Mouse (Mus musculus): Measurements from ENCODE around the gene Nrxn3.

The Nrxn3 gene

DNA sequence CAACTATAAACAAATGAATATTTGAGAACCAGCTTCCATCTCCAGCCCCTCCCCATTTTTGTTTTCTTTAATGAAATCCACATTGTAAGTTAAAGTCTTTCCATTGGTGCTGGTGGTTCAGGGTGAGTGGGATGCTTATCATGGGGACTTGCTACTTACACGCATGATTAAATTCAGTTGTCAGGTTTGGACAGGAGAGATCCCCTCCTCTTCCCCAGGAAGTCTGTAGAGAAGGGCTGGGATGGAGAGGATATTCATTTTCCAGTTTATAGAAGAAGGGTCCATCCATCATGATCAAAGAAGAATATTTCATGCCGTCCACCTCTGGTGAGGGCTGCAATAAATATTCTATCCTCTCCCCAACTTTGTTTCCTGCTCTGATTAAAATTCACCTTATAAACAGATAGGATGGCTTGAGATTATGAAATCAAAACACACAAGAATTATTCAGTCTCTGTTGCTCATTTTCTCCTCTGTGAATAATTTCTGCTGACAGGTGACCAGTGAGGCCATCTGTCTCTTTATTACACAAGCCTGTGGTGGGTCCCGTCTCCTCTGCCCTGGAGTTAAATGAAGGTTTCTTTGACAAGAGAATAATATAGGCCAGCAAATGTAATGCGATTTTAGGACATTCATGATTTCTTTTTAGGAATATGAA is 830.7 kb downstream of the Nrxn3 start:
- no peak for DNase-seq

DNA sequence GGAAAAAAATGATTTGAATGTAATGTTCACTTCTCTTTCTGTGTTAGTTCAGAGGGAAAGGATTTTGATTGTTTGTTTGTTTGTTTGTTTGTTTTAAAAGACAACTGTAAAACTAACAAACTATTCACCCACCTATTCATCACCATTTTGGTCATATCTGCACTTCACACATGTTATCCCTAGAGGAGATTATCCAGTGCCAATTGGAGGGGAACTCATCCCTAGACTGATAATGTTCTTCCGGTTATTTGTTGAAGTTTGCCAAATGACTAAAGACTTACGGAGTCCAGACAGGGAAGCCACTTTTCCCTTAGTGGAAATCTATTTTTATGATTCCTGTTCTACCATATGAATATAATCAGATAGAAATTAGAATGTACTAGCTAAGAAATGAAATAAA is 831.5 kb downstream of the Nrxn3 start:
- no peak for DNase-seq

DNA sequence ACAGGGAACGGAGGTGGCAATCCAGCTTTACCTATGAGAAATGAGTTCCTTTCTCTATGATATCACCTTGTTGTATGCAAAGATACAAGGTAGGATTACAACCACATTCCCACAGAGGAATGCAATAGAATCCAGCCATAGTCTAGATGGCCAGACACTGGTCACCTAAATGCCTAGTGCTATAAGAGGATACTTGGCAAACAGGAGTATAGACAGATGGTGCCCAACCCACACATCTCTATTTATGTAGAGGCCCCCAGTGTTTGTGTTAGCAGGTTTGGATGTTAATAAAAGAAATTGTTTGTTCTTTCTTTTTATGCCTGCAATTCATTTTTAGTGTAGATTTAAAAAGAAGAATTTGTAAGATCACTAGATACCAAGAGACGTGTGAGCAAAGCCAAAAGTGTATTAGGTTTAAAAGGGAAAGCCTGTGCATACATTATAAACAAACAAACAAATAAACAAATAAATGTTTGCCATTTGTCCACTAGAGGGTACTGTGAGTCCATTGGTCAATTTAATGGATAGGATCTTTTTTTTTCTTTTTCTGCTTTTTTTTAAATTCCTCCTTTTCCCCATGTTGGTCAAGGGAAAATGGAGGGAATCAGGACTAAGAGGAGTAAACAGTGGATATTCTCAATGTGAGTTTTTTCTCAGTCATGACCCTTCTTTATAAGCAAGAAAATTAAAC is 832.2 kb downstream of the Nrxn3 start:
- no peak for DNase-seq

DNA sequence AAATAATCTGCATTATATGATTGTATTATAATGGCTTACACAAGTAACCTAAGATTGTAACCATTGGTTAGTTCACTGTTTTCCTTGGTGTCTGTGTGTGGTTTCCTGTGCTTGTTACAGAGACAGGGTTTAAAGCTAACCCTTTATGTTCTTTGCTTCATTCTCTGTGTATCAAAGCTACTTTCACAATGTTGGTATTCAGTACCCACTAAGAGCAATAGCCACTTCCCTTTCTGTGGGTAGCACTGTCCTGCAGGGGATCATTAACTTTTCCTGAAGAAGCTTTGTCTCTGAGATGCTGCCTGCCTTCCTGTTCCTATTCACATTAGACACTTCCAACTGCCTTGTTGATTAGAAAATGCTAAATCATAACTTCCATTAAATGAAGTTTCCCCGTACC is 836.2 kb downstream of the Nrxn3 start:
- no peak for DNase-seq

DNA sequence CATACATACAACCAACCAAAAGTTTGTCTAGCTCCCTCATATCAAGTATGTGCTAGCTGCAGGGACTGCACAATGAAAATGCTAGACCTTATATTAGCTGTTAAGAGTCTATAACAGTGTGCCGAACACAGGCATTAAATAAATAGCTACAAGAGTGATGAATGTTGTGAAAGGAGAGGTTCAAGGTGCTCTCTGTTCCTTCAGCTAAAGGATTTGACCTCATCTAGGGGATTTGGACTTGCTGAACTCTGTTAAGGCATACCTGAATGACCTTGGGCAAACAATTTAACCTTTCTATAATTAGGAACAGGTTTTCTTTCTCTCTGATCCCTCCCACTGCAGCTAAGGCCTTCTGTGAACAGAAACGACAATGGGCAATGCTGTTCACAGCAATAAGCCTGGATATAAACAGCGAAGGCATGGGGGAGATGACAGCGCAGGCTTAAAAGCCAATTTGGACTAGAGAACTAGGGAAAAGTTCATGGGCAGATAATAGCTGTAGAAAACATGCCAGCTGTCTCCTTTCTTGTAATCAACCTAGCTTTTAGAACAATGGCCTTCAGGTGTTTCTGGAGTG is 839.4 kb downstream of the Nrxn3 start:
- DNase-seq, result no peak

DNA sequence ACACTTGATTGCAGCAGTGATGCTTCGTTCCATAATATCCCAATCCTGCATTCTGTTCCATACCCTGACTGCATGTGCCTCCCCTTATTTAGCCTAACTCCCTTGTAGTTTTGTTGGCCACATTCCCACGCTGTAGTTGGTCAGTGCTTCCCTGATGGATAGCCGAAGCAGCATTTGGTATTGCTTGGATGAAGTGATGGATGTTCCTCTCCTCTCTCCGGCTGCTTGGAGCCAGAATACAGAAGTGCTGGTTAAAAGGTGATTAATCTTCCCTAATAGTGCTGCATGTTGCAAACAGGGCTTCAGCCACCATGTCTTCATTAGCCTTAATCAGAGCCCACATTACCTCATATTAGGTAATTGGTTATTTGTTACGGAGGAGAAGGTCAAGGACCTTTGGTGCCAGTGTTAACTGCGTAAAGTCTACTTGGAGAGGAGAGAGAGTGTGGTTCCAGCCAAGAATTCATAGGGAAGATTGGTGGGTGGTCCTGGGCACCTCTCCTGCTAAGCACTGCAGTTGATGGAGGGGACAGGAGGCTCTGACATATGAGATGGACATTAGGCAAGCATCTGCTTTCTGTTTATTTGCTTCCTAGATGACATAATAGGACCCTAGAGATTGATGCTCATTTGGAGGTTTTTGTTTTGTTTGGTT is 846.2 kb downstream of the Nrxn3 start:
- no peak for DNase-seq

DNA sequence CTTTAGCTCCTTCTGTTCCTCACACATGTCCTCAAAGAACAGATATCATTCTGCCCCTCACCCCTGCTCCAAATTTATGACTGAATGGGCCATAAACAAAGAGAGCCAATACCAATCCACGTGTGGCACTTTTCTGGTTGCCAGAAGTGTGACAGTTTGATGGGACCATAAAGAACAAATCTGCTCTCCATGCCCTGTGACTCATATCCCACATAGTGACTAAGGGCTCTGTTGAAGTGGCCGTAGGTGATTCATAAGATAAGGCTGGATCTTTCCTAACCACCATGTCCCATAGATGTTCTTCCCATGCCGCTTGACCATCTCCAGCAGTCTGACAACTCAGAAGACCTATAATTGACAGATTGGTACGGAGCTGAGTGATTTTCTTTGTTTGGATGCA is 869.8 kb downstream of the Nrxn3 start:
- DNase-seq, result no peak

DNA sequence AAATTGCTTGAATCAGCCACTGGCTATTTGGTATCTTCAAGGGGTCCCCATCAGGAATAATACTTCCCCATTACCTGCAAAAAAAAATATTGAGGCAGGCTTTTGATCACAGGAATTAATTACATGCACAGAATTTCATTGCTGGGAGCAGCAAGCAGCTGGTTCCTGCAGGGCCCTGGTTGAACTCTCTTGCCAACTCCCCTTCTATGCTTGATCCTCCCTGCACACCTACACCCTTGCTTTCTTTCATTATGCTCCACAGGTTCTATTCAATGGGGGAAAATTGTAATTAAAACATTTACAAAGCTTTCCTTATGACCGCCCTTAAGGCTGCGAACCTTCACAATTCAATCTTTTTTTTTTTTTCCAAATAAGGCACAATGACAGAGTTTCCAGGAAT is 891.0 kb downstream of the Nrxn3 start:
- DNase-seq, result no peak

DNA sequence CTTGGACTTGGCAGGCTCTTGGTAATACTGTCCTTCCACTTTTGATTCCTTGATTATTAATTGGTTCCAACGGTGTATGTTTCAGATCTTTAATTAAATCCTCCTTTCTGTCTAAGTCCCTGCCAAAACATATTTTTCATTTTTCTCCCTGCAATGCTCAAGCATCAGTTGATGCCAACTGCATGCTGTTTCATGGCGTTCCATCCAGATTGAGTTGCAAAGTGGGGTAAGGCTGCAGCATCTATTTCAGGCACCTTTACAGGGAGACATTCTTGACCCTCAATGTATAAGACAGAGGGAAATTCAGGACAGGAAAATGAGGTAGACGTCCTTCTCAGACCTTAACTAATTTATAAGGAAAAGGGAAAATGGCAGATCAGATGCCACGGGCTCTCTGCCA is 903.1 kb downstream of the Nrxn3 start:
- DNase-seq, result no peak

DNA sequence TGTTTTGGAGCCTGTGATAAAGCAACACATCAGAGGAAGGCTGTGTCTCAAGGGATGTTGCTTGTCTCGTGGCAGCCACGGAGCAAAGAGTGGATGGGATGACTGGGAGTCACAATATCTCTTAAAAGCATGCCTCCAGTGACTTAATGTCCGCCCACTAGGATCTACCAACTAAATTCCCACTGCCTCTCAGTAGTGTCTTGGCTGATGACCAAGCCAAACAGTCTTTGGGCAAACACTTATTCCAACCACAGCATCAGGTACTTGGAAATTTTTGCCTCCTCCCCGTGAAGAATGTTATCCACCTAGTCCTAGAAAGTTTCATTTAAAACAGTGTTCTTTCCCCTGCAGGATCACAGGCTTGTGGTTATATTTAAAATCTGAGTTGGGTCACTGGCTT is 917.4 kb downstream of the Nrxn3 start:
- no peak for DNase-seq

DNA sequence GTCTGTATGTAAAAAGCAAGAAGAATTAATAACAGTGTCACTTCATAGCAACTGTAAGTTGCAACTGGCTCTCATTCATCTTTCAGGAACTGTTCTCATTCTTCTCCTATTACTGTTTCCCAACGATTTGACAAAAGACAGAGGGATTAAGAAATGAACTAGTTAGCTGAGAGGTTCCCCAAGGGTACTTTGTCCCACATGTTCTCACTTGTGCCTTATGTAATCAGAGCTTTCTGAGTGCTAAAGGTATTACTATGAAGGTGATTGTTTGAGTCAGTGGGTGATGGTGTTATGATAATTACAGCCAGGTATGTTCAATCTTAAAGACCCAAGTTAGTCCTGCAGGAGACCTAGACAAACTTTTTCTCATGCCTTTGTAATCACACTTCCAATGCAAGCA is 918.8 kb downstream of the Nrxn3 start:
- no peak for DNase-seq

DNA sequence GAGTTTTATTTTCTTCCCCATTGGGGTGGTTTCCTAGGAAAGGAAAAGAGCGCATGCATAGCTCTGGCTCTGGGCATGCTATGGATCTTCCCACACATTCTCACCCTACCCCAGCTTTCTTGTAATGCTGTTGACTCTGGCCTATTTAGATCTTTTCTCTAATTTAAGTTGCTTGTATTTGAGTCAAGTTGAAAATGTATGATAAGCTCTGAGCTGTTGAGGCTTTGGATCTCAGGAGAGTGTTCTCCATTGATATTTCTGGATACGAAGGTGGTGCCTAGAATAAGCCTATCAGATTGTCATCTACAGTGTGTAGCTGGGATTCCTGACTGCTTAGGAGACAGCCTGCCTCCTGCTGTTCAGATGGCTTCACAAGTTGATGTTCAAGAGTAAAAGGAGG is 930.5 kb downstream of the Nrxn3 start:
- no peak for DNase-seq

DNA sequence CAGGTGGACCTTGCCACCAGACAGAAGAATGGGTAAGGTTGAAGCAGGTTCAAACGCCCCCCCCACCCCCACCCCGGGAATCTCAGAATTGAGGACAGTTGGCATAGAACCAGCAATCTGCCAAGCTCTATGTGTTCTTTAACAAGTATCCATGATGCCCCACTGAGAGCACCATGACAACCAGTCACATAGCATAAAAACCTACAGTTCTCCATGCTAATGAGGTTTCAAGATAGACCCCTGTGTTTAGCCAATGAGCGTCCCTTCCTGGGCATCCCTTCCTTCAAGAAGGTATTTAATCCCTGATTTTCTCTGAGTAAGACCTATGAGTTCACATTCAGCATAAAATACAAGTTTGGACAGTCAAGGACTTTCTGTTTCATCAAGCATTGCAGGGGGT is 938.5 kb downstream of the Nrxn3 start:
- DNase-seq, result no peak

DNA sequence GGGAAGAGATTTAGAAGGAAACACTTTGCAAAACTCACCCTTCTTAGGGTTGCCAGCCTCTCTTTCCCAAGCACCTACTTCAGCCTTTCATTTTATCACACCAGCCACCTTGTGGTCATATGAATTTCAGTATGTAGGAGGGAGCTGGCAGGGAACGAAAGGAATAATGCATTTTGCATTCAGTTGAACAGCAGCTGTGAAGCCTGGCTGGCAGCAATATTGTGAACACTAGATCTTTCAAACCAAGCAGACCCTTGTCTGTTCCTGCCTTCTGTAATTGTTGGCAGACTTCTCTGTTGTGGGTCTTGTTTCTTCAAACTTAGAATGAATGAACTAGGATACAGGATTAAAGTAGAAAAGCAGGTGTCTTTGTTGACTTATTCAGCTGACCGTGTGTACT is 946.2 kb downstream of the Nrxn3 start:
- DNase-seq, result no peak

DNA sequence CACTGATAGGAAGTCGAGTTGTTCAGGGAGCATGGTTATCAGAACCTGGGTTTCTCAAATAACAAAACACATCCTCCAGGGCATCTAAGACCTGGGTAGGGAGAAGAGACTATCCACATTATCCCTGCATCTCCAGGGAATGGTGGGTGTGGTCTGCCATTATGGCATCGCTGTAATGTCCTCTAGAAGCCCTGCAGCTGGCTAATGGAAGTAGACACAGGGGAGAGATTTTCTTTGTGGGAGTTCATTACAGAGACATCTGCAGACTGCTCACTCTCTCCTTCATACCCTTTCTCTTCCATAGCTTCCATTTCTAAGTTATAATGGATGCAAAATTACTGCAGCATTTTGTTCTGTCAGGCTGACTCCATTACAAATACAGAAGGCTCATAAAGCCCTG is 950.1 kb downstream of the Nrxn3 start:
- no peak for DNase-seq

DNA sequence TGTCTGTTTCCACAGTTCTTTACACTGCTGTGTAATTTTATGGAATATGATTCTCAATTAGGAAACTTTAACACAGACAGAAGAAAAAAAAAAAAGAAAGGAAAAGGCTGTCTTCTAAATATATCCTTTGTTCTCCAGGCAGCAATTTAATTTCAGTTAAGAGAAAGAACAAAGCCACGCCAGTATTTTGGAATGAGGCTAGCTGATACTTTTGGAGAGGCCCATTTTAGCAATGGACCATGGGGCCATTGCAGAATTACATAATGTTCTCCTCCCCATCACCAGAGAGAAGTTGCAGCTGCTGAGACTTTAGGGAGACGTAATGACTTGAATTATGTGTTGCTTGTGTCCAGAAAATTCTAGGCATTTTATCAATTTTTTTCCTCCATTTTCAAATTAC is 963.0 kb downstream of the Nrxn3 start:
- DNase-seq, result no peak

DNA sequence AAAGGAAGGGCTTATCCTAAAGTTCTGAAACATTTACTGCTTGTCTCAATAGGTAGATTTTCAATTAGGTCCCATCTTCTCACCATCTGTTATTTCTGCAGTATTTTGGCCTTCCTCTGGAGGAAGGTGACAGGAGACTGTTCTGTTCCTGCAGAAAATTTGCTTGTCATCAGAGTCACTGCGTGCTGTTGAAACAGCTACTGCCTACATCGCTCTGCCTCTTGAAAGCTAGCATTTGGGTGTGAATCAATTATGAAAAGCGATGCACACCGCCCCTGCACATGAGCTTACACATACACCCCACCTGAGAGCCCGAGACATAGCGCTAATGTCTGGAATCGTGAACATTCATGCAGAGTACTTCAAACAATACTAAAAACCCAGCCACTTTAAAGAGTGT is 966.4 kb downstream of the Nrxn3 start:
- DNase-seq, result no peak

DNA sequence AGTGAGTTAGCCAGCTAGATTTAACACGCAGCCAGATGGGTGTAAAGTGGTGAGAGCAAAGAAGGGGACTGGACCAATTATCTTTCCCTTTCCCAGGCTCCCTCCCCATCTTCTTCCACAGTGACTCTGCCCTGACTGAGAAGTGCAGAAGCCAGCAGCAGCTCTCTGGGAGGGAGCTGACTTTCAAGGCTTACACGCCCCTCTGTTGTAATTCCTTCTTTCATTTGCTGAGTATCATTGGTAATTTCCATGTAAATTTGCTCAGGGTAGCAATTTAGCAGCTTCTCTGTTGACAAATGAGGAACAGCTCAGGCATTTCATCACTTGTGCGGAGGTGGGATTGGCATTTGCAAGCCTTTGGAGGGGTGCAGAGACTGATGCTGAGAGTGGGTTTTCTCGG is 976.8 kb downstream of the Nrxn3 start:
- DNase-seq, result no peak

DNA sequence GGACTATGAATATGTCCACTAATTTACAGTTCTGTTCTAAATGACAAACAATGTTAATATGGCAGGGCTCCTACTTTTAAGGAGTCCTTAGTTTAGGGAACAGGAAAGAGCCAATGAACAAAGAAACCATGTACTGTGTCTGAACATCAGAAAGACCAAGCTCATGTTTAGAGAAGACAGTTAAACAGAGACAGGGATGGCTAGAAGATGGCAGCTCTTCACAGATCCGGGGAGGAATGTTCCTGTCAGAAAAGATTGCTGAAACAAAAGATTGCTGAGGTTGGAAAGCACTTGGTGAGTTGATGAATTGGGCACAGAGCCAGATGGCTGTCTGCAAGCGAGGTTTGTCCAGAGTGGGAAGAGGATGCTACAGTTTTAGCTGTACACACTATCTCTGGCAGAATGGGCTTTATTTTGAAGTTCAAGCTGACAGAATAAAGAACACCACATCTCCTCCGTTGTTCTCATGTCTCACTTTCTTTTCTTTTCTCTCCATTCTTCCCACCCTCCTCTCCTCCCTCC is 978.3 kb downstream of the Nrxn3 start:
- DNase-seq, result no peak

DNA sequence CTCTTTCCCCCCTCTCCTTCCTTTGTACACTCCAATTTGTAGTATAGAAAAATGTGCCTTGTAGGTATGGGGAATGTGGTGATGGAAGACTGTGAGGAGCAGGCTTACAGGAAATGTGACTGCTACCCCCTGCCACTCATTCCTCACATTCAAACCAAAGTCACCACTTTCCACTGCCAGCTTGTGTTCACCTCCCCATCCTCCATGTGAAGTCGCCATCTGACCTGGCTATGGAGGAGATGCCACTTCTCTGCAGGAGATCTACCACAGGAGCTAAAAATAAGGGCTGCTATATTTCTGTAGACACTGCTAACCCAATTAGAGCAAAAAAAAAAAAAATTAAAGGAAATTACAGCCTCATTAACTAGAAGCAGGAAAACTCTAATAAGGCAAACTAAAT is 980.3 kb downstream of the Nrxn3 start:
- DNase-seq, result no peak

DNA sequence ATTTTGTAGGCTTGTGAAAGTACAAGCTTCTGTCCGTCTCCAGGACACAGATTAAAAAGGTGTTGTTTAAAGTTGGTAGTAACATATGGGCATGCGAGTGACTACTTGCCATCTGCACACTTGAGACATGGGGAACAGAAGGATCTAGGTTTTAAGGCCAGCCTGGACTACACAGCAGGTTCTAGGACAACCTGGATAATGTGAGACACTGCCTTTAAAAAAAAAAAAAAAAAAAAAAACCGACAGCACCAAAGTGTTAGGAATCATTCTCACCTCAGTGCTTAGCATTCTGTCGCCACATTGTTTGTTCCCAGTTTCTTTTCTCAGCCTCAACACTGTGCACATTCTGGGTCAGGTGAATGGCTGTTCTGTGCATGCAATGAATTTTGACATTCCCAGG is 985.2 kb downstream of the Nrxn3 start:
- no peak for DNase-seq

DNA sequence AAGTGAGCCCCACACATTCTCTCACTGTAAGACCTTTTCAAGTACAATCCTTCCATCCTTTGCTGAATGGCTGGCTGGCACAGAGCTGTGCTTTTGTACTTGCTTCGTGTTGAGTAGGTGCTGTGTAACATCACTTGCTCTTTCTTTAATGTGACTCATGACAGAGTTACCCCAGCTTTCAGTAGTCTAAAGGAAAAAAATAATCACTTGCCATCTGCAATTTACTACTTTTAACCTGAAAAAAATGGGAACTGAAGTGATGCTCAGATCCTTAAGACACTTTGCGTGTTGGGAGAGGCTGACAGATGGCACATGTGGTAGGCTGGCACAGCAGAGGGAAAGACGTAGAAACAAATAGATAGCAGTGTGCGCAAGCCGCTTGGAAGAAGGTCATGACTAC is 987.8 kb downstream of the Nrxn3 start:
- DNase-seq, result no peak

DNA sequence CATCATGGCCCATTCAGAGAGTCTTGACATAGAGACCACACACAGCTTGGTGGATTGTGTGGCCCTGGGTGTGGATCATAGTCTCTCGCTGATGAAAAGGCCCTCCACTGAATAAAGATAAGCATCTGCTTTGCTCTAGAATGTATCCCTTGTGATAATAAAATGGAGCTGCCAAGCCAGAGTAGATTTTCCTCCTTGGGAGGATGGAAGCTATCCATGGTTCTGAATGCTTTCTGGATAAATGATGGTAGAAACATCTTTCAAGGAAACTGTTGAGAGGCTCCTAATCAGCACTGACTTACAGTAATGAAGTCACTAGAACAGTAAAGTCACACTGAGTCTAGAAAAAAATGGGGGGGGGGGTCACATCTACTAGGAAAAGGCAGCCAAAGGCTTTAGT is 989.1 kb downstream of the Nrxn3 start:
- no peak for DNase-seq

Data from spleen, adult 18-20 months (tissue).